Mouse (Mus musculus): ENCODE measurements around the gene Cd300a. TPM values are rescaled to one million over a fixed set of nuclear protein-coding genes. Genes with fewer than 3 reads are reported as not detected.

Gene Cd300a
- polyA plus RNA-seq (2011; ENCODE audit: insufficient read depth, insufficient read length, low read depth, missing spikeins), result 0.78 and 2.3 TPM in 2 replicates

GRCm38 (mm10) chr11:114889991-114890518 lies at the start of gene Cd300a:
Gene Cd300a (plus strand): TSS chr11:114890041.
- Histone ChIP-seq H3K36me3 (ENCODE audit: control insufficient read depth, insufficient read depth, low read length, poor library complexity, severe bottlenecking) (no peaks in the 10 kb centered on the region), H3K4me3 (ENCODE audit: low read depth, low read length) (no peak within 1 kb of the TSS), H3K4me1 (ENCODE audit: control insufficient read depth, insufficient read depth, low read length) (no peaks in the 10 kb centered on the region), H3K9me3 (replicated peaks; ENCODE audit: control insufficient read depth, insufficient read depth, low read length, poor library complexity, severe bottlenecking) (no peaks in the 10 kb centered on the region; the same call in 1 of the 2 replicates), H3K27ac (ENCODE audit: insufficient read depth, low read length) (no peak within 1 kb of the TSS), H3K27me3 (ENCODE audit: control insufficient read depth, insufficient read depth, low read length, poor library complexity, severe bottlenecking) (no peaks in the 10 kb centered on the region), H3K9ac (ENCODE audit: low read depth, poor library complexity, severe bottlenecking) (no peak within 1 kb of the TSS)
- TF ChIP-seq CTCF (IDR thresholded peaks at IDR 0.05; ENCODE audit: low read depth, low read length) (no peak), POLR2A (IDR thresholded peaks at IDR 0.05; ENCODE audit: insufficient read depth, low read length) (no peak), EP300 (IDR thresholded peaks at IDR 0.05; ENCODE audit: insufficient read depth, low read depth, low read length) (no peak)

- TF ChIP-seq POLR2A (IDR thresholded peaks at IDR 0.05; ENCODE audit: insufficient read depth, low read length) (no peak), CTCF (IDR thresholded peaks at IDR 0.05; ENCODE audit: low read depth, low read length) (no peak), EP300 (IDR thresholded peaks at IDR 0.05; ENCODE audit: insufficient read depth, low read depth, low read length) (no peak)
- Histone ChIP-seq H3K27ac (ENCODE audit: insufficient read depth, low read length) (peak overlapping the region; percentile 37), H3K9me3 (replicated peaks; ENCODE audit: control insufficient read depth, insufficient read depth, low read length, poor library complexity, severe bottlenecking) (peaks cover 7% of the 10 kb centered on the region), H3K36me3 (ENCODE audit: control insufficient read depth, insufficient read depth, low read length, poor library complexity, severe bottlenecking) (no peaks in the 10 kb centered on the region), H3K4me1 (ENCODE audit: control insufficient read depth, insufficient read depth, low read length) (peaks cover 6% of the 10 kb centered on the region), H3K4me3 (ENCODE audit: low read depth, low read length) (peak overlapping the region; percentile 15; the same call in 1 of the 2 replicates), H3K27me3 (ENCODE audit: control insufficient read depth, insufficient read depth, low read length, poor library complexity, severe bottlenecking) (no peaks in the 10 kb centered on the region), H3K9ac (ENCODE audit: low read depth, poor library complexity, severe bottlenecking) (peak overlapping the region; percentile 37)
Observed at GRCm38 (mm10) chr11:114843818-114844463, 45.9 kb upstream of the Cd300a start.

- peak overlapping the region; percentile 59; the same call in 1 of the 2 replicates for H3K27ac ChIP-seq (ENCODE audit: insufficient read depth, low read length)
- peak overlapping the region; percentile 37; the same call in 1 of the 2 replicates for H3K9ac ChIP-seq (ENCODE audit: low read depth, poor library complexity, severe bottlenecking)
- no peak overlapping the region for H3K4me3 ChIP-seq (ENCODE audit: low read depth, low read length)
- TF ChIP-seq CTCF (IDR thresholded peaks at IDR 0.05; ENCODE audit: low read depth, low read length), result no peak
- peak; percentile 65; the same call in 1 of the 2 replicates for TF ChIP-seq EP300 (IDR thresholded peaks at IDR 0.05; ENCODE audit: insufficient read depth, low read depth, low read length)
- H3K4me1 ChIP-seq (ENCODE audit: control insufficient read depth, insufficient read depth, low read length), result peaks cover 6% of the 10 kb centered on the region
- H3K36me3 ChIP-seq (ENCODE audit: control insufficient read depth, insufficient read depth, low read length, poor library complexity, severe bottlenecking), result no peaks in the 10 kb centered on the region
- peaks cover 7% of the 10 kb centered on the region for H3K9me3 ChIP-seq (replicated peaks; ENCODE audit: control insufficient read depth, insufficient read depth, low read length, poor library complexity, severe bottlenecking)
- no peaks in the 10 kb centered on the region for H3K27me3 ChIP-seq (ENCODE audit: control insufficient read depth, insufficient read depth, low read length, poor library complexity, severe bottlenecking)
Observed at GRCm38 (mm10) chr11:114844464-114845220, 45.2 kb upstream of the Cd300a start.

- no peaks in the 10 kb centered on the region for H3K36me3 ChIP-seq (ENCODE audit: control insufficient read depth, insufficient read depth, low read length, poor library complexity, severe bottlenecking)
- H3K4me3 ChIP-seq (ENCODE audit: low read depth, low read length), result peak overlapping the region; percentile 2; the same call in 1 of the 2 replicates
- H3K9ac ChIP-seq (ENCODE audit: low read depth, poor library complexity, severe bottlenecking), result 0 out of 2 replicates have a peak overlapping the region, but pooled peaks have one; percentile 12
- peaks cover 6% of the 10 kb centered on the region for H3K4me1 ChIP-seq (ENCODE audit: control insufficient read depth, insufficient read depth, low read length)
- no peaks in the 10 kb centered on the region; the same call in 1 of the 2 replicates for H3K9me3 ChIP-seq (replicated peaks; ENCODE audit: control insufficient read depth, insufficient read depth, low read length, poor library complexity, severe bottlenecking)
- peak overlapping the region; percentile 10; the same call in 1 of the 2 replicates for H3K27ac ChIP-seq (ENCODE audit: insufficient read depth, low read length)
- TF ChIP-seq POLR2A (IDR thresholded peaks at IDR 0.05; ENCODE audit: insufficient read depth, low read length) (peak; percentile 49), EP300 (IDR thresholded peaks at IDR 0.05; ENCODE audit: insufficient read depth, low read depth, low read length) (0 out of 2 replicates have a peak, but pooled peaks have one; percentile 35), CTCF (IDR thresholded peaks at IDR 0.05; ENCODE audit: low read depth, low read length) (no peak)
- no peaks in the 10 kb centered on the region for H3K27me3 ChIP-seq (ENCODE audit: control insufficient read depth, insufficient read depth, low read length, poor library complexity, severe bottlenecking)
Observed at GRCm38 (mm10) chr11:114846336-114846735, 43.5 kb upstream of the Cd300a start.

- TF ChIP-seq CTCF (IDR thresholded peaks at IDR 0.05; ENCODE audit: low read depth, low read length), result no peak
- TF ChIP-seq POLR2A (IDR thresholded peaks at IDR 0.05; ENCODE audit: insufficient read depth, low read length), result no peak
- no peak for TF ChIP-seq EP300 (IDR thresholded peaks at IDR 0.05; ENCODE audit: insufficient read depth, low read depth, low read length)
- no peak overlapping the region for H3K27ac ChIP-seq (ENCODE audit: insufficient read depth, low read length)
Observed at GRCm38 (mm10) chr11:114847008-114847407, 42.8 kb upstream of the Cd300a start.

More at GRCm38 (mm10) chr11:114847008-114847407, 42.8 kb upstream of the Cd300a start:
- H3K9ac ChIP-seq (ENCODE audit: low read depth, poor library complexity, severe bottlenecking), result no peak overlapping the region
- no peak overlapping the region for H3K4me3 ChIP-seq (ENCODE audit: low read depth, low read length)
- H3K9me3 ChIP-seq (replicated peaks; ENCODE audit: control insufficient read depth, insufficient read depth, low read length, poor library complexity, severe bottlenecking), result no peaks in the 10 kb centered on the region
- H3K27me3 ChIP-seq (ENCODE audit: control insufficient read depth, insufficient read depth, low read length, poor library complexity, severe bottlenecking), result no peaks in the 10 kb centered on the region
- H3K4me1 ChIP-seq (ENCODE audit: control insufficient read depth, insufficient read depth, low read length), result peaks cover 6% of the 10 kb centered on the region
- no peaks in the 10 kb centered on the region for H3K36me3 ChIP-seq (ENCODE audit: control insufficient read depth, insufficient read depth, low read length, poor library complexity, severe bottlenecking)
